Mouse (Mus musculus) E14TG2a.4 (cell line): Measurements from ENCODE around the gene Iqcf1.

ENCODE experiments used
- CTCF ChIP-seq: conservative IDR thresholded peaks from 2 replicates; pipeline ENCODE4 v1.5.1; 2014; ENCODE audit warnings: low read length
- NANOG ChIP-seq: IDR thresholded peaks from 2 replicates; pipeline ENCODE4 v1.6.1; 2014; ENCODE audit warnings: borderline replicate concordance, low read length, mixed read lengths
- POU5F1 ChIP-seq: IDR thresholded peaks from 2 replicates; pipeline ENCODE4 v1.6.1; 2014; ENCODE audit warnings: low read length, borderline replicate concordance

- no peak for TF ChIP-seq CTCF
- TF ChIP-seq POU5F1 = no peak
- TF ChIP-seq NANOG = no peak
These were observed 30.4 kb upstream of the Iqcf1 start for GRCm38 (mm10) chr9:106469317-106469716.
